Mouse (Mus musculus) urinary bladder, postnatal 10 days (tissue): ENCODE results near the gene Sfswap.
"Not testable (repeated sequence)": the region's sequence is repeated elsewhere in the genome, so short reads cannot be mapped to it uniquely, and the experiment has no call there.

ENCODE experiments used
- DNase-seq: peaks from one replicate; pipeline ENCODE4 v3.0.0; 2022; ENCODE audit warnings: low spot score

Sfswap gene

GRCm38 (mm10) chr5:129500722-129501634 is at the start of gene Sfswap:
Gene Sfswap, plus strand, starts transcription at chr5:129501221.
- DNase-seq, result peak; percentile 20

DNA sequence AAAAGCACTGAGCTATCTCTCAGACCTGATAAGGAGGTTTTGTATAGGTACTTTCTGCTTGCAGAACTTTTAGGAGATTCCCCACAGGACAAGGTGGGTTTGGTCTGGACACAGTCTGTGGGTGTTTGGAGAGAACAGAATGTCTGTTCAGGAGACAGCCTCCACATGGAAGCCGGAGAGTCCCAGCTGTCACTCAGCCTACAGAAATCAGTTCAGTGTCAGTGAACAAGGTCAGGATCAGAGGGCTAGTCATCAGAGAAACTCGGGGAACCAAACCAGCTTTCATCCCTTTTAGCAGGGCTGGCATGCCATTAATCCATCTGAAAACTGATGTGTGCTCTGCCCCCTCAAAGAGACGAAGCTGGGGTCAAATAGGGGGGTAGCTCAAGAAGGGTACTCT is 48.5 kb upstream of the Sfswap start:
- no peak for DNase-seq

DNA sequence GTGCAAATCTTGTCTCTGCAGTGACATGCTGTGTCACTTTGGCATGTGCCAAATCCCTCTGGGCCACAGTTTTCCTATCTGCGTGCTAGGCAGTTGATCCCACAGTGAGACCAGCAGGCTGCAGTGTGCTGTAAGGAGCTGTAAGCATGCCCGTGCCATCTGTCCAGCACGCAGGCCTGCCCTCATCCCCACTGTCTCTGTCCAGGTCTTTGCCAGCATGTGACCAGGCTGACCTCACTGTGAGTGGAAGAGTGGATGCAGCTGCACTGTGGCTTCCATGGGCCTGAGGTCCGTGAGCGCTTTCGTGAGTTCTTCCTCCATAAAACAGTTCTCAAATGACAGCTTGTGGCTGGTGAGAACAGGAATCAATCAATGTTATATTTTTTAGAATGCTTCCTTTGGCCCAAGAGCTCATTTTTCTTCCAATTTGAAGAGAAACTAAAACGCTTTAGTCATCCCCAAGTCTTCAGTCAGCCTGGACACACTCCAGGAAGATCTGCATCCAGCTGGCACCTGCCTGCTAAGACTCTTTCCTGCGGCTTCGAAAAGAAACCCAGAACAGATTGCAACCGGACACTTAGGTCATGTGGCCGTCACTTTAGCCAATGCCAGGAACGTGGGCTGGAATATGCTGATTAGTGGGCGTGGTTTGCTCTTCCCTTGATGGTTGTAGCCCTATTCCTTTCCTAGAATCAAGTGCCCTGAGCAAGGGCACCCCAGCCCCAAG is 46.1 kb upstream of the Sfswap start:
- DNase-seq, result peak; percentile 32

DNA sequence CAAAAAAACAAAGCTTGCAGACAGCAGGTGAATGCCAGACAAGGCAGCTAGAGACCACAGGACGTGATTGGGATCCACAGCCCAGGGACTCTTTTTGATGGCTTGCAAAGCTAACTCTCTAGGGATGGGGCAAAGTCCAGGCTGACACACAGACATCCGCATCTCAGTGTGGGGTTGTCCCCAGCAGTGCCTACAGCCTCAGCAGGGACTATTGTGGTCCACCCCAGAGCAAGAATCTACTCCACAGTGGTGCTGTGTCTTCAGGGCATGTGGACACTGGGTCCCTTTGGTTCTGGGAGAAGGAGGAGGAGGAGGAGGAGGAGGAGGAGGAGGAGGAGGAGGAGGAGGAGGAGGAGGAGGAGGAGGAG is 45.5 kb upstream of the Sfswap start:
- DNase-seq, result no peak

GRCm38 (mm10) chr5:129456579-129457140 is 44.4 kb upstream of the Sfswap start:
- DNase-seq, result no peak

DNA sequence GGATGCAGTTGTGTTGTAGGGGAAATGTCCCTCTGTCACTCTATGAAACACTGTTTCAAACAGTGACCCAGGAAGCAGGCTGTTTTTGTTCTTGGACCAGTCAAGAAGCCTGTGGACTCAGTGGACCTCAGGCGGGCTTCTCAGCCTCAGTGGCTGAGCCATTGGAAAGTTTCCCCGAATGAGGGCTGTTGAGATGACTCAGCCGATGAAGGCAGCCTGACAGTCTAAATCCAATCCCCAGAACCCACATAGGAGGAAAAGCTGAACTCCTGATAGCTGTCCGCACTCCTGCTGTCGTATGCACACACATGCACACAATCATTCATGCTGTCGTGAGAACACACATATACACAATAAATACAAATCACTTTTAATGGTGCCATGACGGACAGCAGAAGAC is 42.9 kb upstream of the Sfswap start:
- DNase-seq, result no peak

DNA sequence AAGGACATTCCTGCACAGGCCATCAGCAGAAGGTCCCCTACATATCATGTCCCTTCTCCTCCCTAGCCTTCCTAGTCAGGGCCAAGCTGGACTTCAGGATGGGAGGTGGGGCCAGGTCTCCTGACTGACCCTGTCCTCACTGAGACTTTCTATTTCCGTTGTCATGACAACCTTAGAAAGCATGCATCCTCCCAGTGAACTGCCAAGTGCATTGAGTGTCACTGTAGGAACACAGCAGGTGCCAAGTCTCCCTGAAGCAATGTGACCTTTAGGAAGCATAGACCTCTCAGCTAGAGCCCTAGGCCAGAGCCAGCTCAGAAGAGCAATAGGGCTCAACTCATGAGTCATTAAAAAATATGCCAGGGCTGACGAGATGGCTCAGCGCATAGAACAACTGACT is 42.5 kb upstream of the Sfswap start:
- DNase-seq, result no peak

- DNase-seq, result no peak
These were observed 40.1 kb upstream of the Sfswap start for GRCm38 (mm10) chr5:129460798-129461476.

GRCm38 (mm10) chr5:129463648-129464047 is 37.4 kb upstream of the Sfswap start:
- not testable (repeated sequence) for DNase-seq

- no peak for DNase-seq
These were observed 35.2 kb upstream of the Sfswap start for GRCm38 (mm10) chr5:129465788-129466187.

- DNase-seq, result no peak
These were observed 25.4 kb upstream of the Sfswap start for GRCm38 (mm10) chr5:129475532-129476045.

DNA sequence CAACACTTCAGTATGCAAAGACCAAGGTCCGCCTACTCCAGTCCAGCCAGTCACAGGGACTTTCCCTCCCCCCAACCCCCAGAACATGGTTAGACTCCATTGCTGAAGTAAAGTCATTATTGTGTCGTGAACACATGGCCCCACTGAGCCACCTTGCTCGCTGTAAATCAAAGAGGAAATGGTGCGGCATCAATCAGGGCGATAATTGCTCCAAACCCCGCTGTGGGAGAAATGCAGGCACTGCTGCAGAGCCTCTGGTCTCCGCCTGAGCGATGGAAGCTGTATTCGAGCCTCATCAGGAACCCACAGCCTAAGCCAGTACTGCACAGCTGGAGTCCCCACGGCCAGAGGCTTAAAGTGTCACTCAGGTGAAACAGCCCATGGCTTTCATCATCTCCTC is 11.1 kb upstream of the Sfswap start:
- DNase-seq, result no peak

DNA sequence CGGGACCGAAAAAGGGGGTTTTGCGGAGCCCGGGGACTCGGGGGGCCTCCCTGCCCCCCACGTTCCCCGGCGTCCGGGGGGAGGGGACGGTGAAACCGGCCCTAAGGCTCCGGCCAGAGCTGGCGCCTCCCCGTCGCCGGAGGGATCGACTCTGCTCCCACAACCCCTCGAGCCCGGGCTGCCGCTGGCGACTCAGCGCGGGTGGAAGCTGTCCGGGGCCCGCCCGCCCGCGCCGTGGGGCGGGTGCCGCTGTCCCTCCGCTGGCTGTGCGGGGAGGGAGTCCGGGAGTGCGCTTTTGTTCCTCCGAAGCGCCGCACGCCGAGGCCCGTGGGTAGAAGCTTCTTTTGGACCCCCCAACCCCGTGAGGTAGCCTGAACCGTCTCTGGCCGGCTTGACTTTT is 650 bp downstream of the Sfswap start:
- no peak for DNase-seq

GRCm38 (mm10) chr5:129506886-129507285 is 5.9 kb downstream of the Sfswap start:
- no peak for DNase-seq

GRCm38 (mm10) chr5:129518180-129518579 is 17.2 kb downstream of the Sfswap start:
- DNase-seq, result no peak

GRCm38 (mm10) chr5:129518786-129519185 is 17.8 kb downstream of the Sfswap start:
- no peak for DNase-seq

GRCm38 (mm10) chr5:129519591-129519990 is 18.6 kb downstream of the Sfswap start:
- DNase-seq, result no peak

GRCm38 (mm10) chr5:129521501-129521900 is 20.5 kb downstream of the Sfswap start:
- no peak for DNase-seq

- no peak for DNase-seq
These were observed 20.9 kb downstream of the Sfswap start for GRCm38 (mm10) chr5:129521913-129522312.

DNA sequence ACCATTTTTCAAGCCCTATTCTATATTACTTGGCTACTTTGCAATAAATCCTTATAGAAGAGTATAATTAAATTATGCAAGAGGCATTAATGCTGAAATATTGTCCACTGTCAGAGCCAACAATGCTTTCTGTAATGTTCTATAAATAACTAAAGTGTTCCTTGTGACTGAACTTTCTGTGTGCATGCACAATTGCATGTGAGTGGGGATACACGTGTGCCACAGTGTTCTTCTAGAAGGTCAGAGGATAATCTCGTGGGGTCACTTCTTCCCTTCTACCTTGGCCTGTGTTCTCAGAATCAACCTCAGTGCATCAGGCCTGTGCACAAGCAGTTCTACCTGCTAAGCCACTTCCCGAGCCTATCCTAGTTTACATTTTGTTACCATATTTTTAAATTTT is 22.1 kb downstream of the Sfswap start:
- no peak for DNase-seq

DNA sequence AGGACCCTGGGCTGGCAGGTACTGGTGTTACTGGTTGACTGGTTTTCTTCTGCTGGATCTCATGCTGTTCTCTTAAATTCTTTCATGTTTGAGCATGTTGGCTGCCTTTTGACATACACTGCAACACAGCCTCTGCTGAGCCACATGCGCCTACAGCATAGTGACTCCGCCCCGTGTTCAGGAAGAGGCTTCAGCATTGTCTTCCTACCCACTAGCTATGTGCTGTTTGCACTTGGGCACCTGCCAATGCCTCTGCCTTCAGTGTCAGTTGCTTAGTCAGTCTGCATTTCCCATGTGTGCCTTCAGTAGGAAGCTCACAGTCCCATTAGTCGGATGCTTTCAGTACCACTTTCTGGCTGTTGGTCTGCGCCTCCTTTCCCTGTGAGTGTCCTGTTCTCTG is 23.7 kb downstream of the Sfswap start:
- DNase-seq, result no peak

GRCm38 (mm10) chr5:129527162-129527561 is 26.1 kb downstream of the Sfswap start:
- no peak for DNase-seq
